28 mouse cellular contexts compared by ENCODE assay signal in genomic region chr6:50364364-50364763, GRCm38 (mm10).
DNase-seq lines count a peak whose midpoint lies in the region; ATAC-seq and TF ChIP-seq lines count a peak whose summit lies in the region.
"Had no signal": no experiment of that assay in that cellular context is flagged by ENCODE, and none has a peak within 500 bp of the region (broad histone marks: within the 10 kb centered on the region; RNA-seq: fewer than 3 reads in every experiment).

No protein-coding gene starts in this region.

- H3K4me1 ChIP-seq in kidney, embryonic 14.5 days (ENCODE audit: control insufficient read depth, insufficient read depth, low read length): no peaks in the 10 kb centered on the region
- H3K4me1 ChIP-seq in intestine, postnatal 0 days (replicated peaks; ENCODE audit: control insufficient read depth, insufficient read depth, low read length): 0 out of 2 replicates have a peak, but pooled peaks cover 5% of the 10 kb centered on the region
- H3K4me1 ChIP-seq: embryonic facial prominence, embryonic 10.5 days; forebrain, embryonic 12.5 days had no signal

- peak; percentile 57 for DNase-seq in kidney, adult 11 months
- DNase-seq in kidney, postnatal 10 days: no peak
- peak; percentile 77 for DNase-seq in kidney, adult 9 months
- peak; percentile 59 to 64 for DNase-seq in kidney, postnatal 36 days
- DNase-seq: adrenal gland, adult 2 months; adrenal gland, postnatal 14 days; cerebellum, adult 11-12 months; cerebellum, adult 8-10 months; cerebellum, postnatal 10 days; cerebellum, postnatal 36 days; embryo, embryonic 11 days; gastrocnemius, postnatal 10 days; gastrocnemius, postnatal 36 days; heart, adult 2 months; heart, postnatal 14 days; heart, postnatal 4 days had no signal

- H3K9ac ChIP-seq in kidney, embryonic 14.5 days (ENCODE audit: low read depth, low read length): no peak overlapping the region
- no peak overlapping the region for H3K9ac ChIP-seq in intestine, postnatal 0 days (ENCODE audit: low read depth, low read length)
- H3K9ac ChIP-seq: embryonic facial prominence, embryonic 13.5 days; forebrain, embryonic 12.5 days; forebrain, embryonic 15.5 days; heart, embryonic 13.5 days; hindbrain, embryonic 14.5 days had no signal

- H3K27me3 ChIP-seq in kidney, embryonic 14.5 days (ENCODE audit: control insufficient read depth, insufficient read depth, low read length): no peaks in the 10 kb centered on the region
- no peaks in the 10 kb centered on the region for H3K27me3 ChIP-seq in intestine, postnatal 0 days (replicated peaks; ENCODE audit: control insufficient read depth, insufficient read depth, low read length)
- H3K27me3 ChIP-seq: embryonic facial prominence, embryonic 13.5 days; forebrain, embryonic 12.5 days; forebrain, embryonic 15.5 days had no signal

- 94% methylated on average over 8 of the region's 8 CpGs for WGBS in kidney, embryonic 14.5 days
- WGBS in intestine, postnatal 0 days: 56% methylated on average over 8 of the region's 8 CpGs

- TF ChIP-seq CTCF in intestine, postnatal 0 days (IDR thresholded peaks at IDR 0.05; ENCODE audit: low read depth): no peak

- no peak overlapping the region for H3K4me2 ChIP-seq in kidney, embryonic 14.5 days (replicated peaks; ENCODE audit: low read depth, low read length)
- no peak overlapping the region for H3K4me2 ChIP-seq in intestine, postnatal 0 days (replicated peaks; ENCODE audit: low read depth)
- H3K4me2 ChIP-seq: embryonic facial prominence, embryonic 13.5 days; forebrain, embryonic 12.5 days; forebrain, embryonic 15.5 days; heart, embryonic 13.5 days; hindbrain, embryonic 14.5 days had no signal

- H3K9me3 ChIP-seq in kidney, embryonic 14.5 days (ENCODE audit: control insufficient read depth, low read length): no peaks in the 10 kb centered on the region
- no peaks in the 10 kb centered on the region for H3K9me3 ChIP-seq in intestine, postnatal 0 days (ENCODE audit: control insufficient read depth)
- H3K9me3 ChIP-seq: embryonic facial prominence, embryonic 10.5 days; embryonic facial prominence, embryonic 13.5 days; forebrain, embryonic 12.5 days; forebrain, embryonic 15.5 days; heart, embryonic 13.5 days had no signal

- no peak overlapping the region for H3K27ac ChIP-seq in kidney, embryonic 14.5 days (ENCODE audit: low read depth, low read length)
- H3K27ac ChIP-seq in intestine, postnatal 0 days (ENCODE audit: low read depth, low read length): peak overlapping the region; percentile 31
- H3K27ac ChIP-seq: embryonic facial prominence, embryonic 10.5 days; embryonic facial prominence, embryonic 13.5 days; forebrain, embryonic 12.5 days; forebrain, embryonic 15.5 days; heart, adult 2 months; heart, embryonic 13.5 days; hindbrain, embryonic 14.5 days; hindbrain, postnatal 0 days had no signal

- ATAC-seq in kidney, embryonic 14.5 days (ENCODE audit: low FRiP score, low TSS enrichment): no peak
- peak; percentile 88 for ATAC-seq in intestine, postnatal 0 days
- no peak for ATAC-seq in cerebellum, adult (ENCODE audit: insufficient number of reproducible peaks, low FRiP score, low TSS enrichment)
- ATAC-seq: CD4-positive, CD25-positive, alpha-beta regulatory T cell, adult 4 months; forebrain, embryonic 15.5 days; hindbrain, postnatal 0 days had no signal

- no peaks in the 10 kb centered on the region; the same call in 1 of the 2 replicates for H3K36me3 ChIP-seq in kidney, embryonic 14.5 days (ENCODE audit: control insufficient read depth, insufficient read depth, low read length)
- 0 out of 2 replicates have a peak, but pooled peaks cover 7% of the 10 kb centered on the region for H3K36me3 ChIP-seq in intestine, postnatal 0 days (ENCODE audit: control insufficient read depth, insufficient read depth)
- H3K36me3 ChIP-seq: forebrain, embryonic 12.5 days; forebrain, embryonic 15.5 days had no signal

- H3K4me3 ChIP-seq in kidney, embryonic 14.5 days (ENCODE audit: low read length): no peak overlapping the region
- H3K4me3 ChIP-seq in intestine, postnatal 0 days (ENCODE audit: low read depth, low read length): no peak overlapping the region
- H3K4me3 ChIP-seq: embryonic facial prominence, embryonic 10.5 days; embryonic facial prominence, embryonic 13.5 days; erythroblast, embryonic 14.5 days; forebrain, embryonic 12.5 days; forebrain, embryonic 15.5 days; heart, adult 2 months; heart, embryonic 13.5 days had no signal
